Mouse (Mus musculus) intestine, postnatal 0 days (tissue): ENCODE data around the gene Slc9a7. TPM values are rescaled to one million over a fixed set of nuclear protein-coding genes. Genes with fewer than 3 reads are reported as not detected.

Experiments
- ATAC-seq: fragments of 200-750 bp; cut with Nextera tagmentation; 2 replicates; pipeline ENCODE4 v1.8.0; 2017; ENCODE audit warnings: mild to moderate bottlenecking, moderate TSS enrichment, moderate library complexity
- H3K27ac ChIP-seq: fragments of 300-500 bp; sonication (generic); 2 replicates; pipeline ENCODE4 v1.5.1; 2014; ENCODE audit warnings: mild to moderate bottlenecking, low read depth, low read length, moderate library complexity
- H3K27me3 ChIP-seq: fragments of 300-500 bp; sonication (generic); replicated peaks from 2 replicates; pipeline ENCODE4 v1.6.1; 2014; ENCODE audit warnings: low read length, mixed read lengths; ENCODE audit not compliant: control insufficient read depth, insufficient read depth
- H3K36me3 ChIP-seq: fragments of 300-500 bp; sonication (generic); 2 replicates; pipeline ENCODE4 v1.6.1; 2014; ENCODE audit warnings: mild to moderate bottlenecking, moderate library complexity; ENCODE audit not compliant: control insufficient read depth, insufficient read depth
- H3K4me1 ChIP-seq: fragments of 300-500 bp; sonication (generic); replicated peaks from 2 replicates; pipeline ENCODE4 v1.6.1; 2014; ENCODE audit warnings: antibody characterized with exemption, low read length, mixed read lengths; ENCODE audit not compliant: control insufficient read depth, insufficient read depth
- H3K4me2 ChIP-seq: fragments of 300-500 bp; sonication (generic); replicated peaks from 2 replicates; pipeline ENCODE4 v1.6.1; 2014; ENCODE audit warnings: low read depth, mild to moderate bottlenecking, moderate library complexity
- H3K4me3 ChIP-seq: fragments of 300-500 bp; sonication (generic); 2 replicates; pipeline ENCODE4 v1.5.1; 2014; ENCODE audit warnings: low read depth, low read length
- H3K9ac ChIP-seq: fragments of 300-500 bp; sonication (generic); 2 replicates; pipeline ENCODE4 v1.6.1; 2014; ENCODE audit warnings: mild to moderate bottlenecking, low read depth, low read length
- H3K9me3 ChIP-seq: fragments of 300-500 bp; sonication (generic); 2 replicates; pipeline ENCODE4 v1.6.1; 2016; ENCODE audit warnings: mixed run types; ENCODE audit not compliant: control insufficient read depth
- CTCF ChIP-seq: sonication (generic); IDR thresholded peaks from 2 replicates; pipeline ENCODE4 v1.5.1; 2016; ENCODE audit warnings: low read depth, mild to moderate bottlenecking, control low read depth, antibody characterized with exemption, moderate library complexity
- WGBS: fragments of 180-500 bp; shearing (Covaris S2); extraction: QIAGEN DNeasy Blood & Tissue Kit; methylation state at CpG from one replicate; pipeline ENCODE4 v1.1.7; 2014; 5-methylcytosine and 5-hydroxymethylcytosine counted together
- polyA plus RNA-seq: library from polyadenylated mRNA; unstranded; fragments of >200 nt; fragmentation: Nextera tagmentation; extraction: Ambion mirVana; gene quantifications from 2 replicates; pipeline ENCODE4 v1.2.1, GENCODE M21; 2015

Slc9a7 gene
- polyA plus RNA-seq, 1 experiment from 2014 or later: 0.25 TPM

DNA sequence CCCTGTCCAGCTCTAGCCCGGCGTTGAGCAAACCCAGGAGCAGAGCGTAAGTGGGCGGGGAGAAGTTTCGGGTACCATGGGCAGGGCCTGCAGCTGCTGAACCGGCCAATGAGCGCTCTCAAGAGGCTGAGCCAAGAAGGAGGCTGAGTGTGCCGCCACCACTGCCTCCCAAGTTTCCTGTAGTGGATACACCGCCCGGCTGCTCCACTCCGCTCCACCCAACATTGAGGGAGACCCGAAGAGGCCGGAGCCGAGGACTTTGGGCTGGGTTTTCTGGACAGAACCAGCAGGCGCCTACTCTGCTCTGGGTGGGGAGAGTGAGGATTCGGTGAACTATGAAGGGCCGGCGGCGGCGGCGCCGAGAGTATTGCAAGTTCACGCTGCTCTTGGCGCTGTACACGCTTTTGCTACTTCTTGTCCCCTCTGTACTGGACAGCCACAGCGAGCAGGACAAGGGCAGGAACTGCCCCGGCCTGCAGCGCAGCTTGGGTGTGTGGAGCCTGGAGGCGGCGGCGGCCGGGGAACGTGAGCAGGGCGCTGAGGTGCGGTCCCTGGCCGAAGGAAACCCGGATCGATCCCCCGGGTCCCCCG is 232.1 kb downstream of the Slc9a7 start, which contains the start of gene Chst7:
TSS of gene Chst7 (plus strand) at position 180 of the 591 bp plus-strand sequence.
- Histone ChIP-seq H3K9me3 (no peaks in the 10 kb centered on the region), H3K36me3 (no peaks in the 10 kb centered on the region), H3K4me1 (no peaks in the 10 kb centered on the region), H3K27me3 (no peaks in the 10 kb centered on the region), H3K4me2 (peak within 1 kb of the TSS; percentile 73), H3K4me3 (peak within 1 kb of the TSS; percentile 39), H3K27ac (no peak within 1 kb of the TSS), H3K9ac (no peak within 1 kb of the TSS)
- ATAC-seq: peak; percentile 51; the same call in 1 of the 2 replicates
- no peak for TF ChIP-seq CTCF
- WGBS: 25% methylated on average over 36 of the region's 40 CpGs

Other genes with a start within 250 kb of the Slc9a7 start
- gene Chst7, start 232.2 kb downstream of the Slc9a7 start, polyA plus RNA-seq: 2.3 and 2.4 TPM in 2 replicates
- gene Rp2, start 72.7 kb upstream of the Slc9a7 start, polyA plus RNA-seq: 11.4 and 11.7 TPM in 2 replicates
- 3.0 and 3.2 TPM in 2 replicates for gene Jade3, start 133.9 kb upstream of the Slc9a7 start, polyA plus RNA-seq